Mouse (Mus musculus): ENCODE measurements around the gene Ptn.

GRCm38 (mm10) chr6:36784682-36785208 lies 25.3 kb downstream of the Ptn start:
- TF ChIP-seq CTCF (IDR thresholded peaks at IDR 0.05; ENCODE audit: borderline replicate concordance, extremely low read depth, insufficient read depth, insufficient read length) = no peak
- no peak for TF ChIP-seq POLR2A (IDR thresholded peaks at IDR 0.05; ENCODE audit: borderline replicate concordance, extremely low read depth, insufficient read depth, insufficient read length, poor library complexity, severe bottlenecking)

Measured in brain, embryonic 14.5 days (tissue).